Mouse (Mus musculus) C2C12 (cell line): ENCODE data around the gene Ror2. TPM values are rescaled to one million over a fixed set of nuclear protein-coding genes. Genes with fewer than 3 reads are reported as not detected.

Experiments used
- H3K27me3 ChIP-seq: one replicate; pipeline ENCODE4 v1.6.1; 2011; ENCODE audit not compliant: control insufficient read depth, insufficient read depth, insufficient read length
- H3K36me3 ChIP-seq: one replicate; pipeline ENCODE4 v1.6.1; 2011; ENCODE audit not compliant: control insufficient read depth, insufficient read depth
- H3K4me3 ChIP-seq: one replicate; pipeline ENCODE4 v1.5.1; 2011; ENCODE audit warnings: mild to moderate bottlenecking, control low read depth; ENCODE audit not compliant: poor library complexity, insufficient read depth, severe bottlenecking
- H3K79me2 ChIP-seq: one replicate; pipeline ENCODE4 v1.6.1; 2011; ENCODE audit not compliant: control insufficient read depth, insufficient read depth
- H3K79me3 ChIP-seq: one replicate; pipeline ENCODE4 v1.6.1; 2011; ENCODE audit warnings: low read depth, control low read depth
- H3ac ChIP-seq: one replicate; pipeline ENCODE3; 2011; ENCODE audit warnings: low read depth; ENCODE audit not compliant: control insufficient read depth, insufficient read length
- CEBPB ChIP-seq: IDR thresholded peaks from one replicate; pipeline ENCODE4 v1.6.1; 2011; ENCODE audit warnings: low read depth, mild to moderate bottlenecking, control low read depth, moderate library complexity
- CTCF ChIP-seq: IDR thresholded peaks from one replicate; pipeline ENCODE4 v1.5.1; 2011; ENCODE audit not compliant: control insufficient read depth, insufficient read depth, insufficient read length
- FOSL1 ChIP-seq: IDR thresholded peaks from one replicate; pipeline ENCODE4 v1.8.0; 2011; ENCODE audit warnings: mild to moderate bottlenecking, low read length; ENCODE audit not compliant: poor library complexity, insufficient read depth, severe bottlenecking
- MAX ChIP-seq: IDR thresholded peaks from one replicate; pipeline ENCODE4 v1.6.1; 2011; ENCODE audit warnings: mild to moderate bottlenecking, control low read depth
- MYOD1 ChIP-seq: IDR thresholded peaks from one replicate; pipeline ENCODE4 v1.6.1; 2011; ENCODE audit warnings: low read depth; ENCODE audit not compliant: control insufficient read depth, insufficient read length
- MYOG ChIP-seq: IDR thresholded peaks from one replicate; pipeline ENCODE4 v1.6.1; 2011; ENCODE audit not compliant: control insufficient read depth, insufficient read length; ENCODE audit errors: extremely low read depth
- USF1 ChIP-seq: IDR thresholded peaks from one replicate; pipeline ENCODE4 v1.6.1; 2011; ENCODE audit warnings: low read depth, mild to moderate bottlenecking, control low read depth, moderate library complexity
- polyA plus RNA-seq: library from polyadenylated mRNA; unstranded; fragments of >200 nt; fragmentation: generic; extraction: Trizol; gene quantifications from one replicate; pipeline ENCODE4 v1.2.1, GENCODE M21; 2012; ENCODE audit warnings: missing spikeins

Ror2 gene
- polyA plus RNA-seq, 1 experiment = 0.13 TPM

DNA sequence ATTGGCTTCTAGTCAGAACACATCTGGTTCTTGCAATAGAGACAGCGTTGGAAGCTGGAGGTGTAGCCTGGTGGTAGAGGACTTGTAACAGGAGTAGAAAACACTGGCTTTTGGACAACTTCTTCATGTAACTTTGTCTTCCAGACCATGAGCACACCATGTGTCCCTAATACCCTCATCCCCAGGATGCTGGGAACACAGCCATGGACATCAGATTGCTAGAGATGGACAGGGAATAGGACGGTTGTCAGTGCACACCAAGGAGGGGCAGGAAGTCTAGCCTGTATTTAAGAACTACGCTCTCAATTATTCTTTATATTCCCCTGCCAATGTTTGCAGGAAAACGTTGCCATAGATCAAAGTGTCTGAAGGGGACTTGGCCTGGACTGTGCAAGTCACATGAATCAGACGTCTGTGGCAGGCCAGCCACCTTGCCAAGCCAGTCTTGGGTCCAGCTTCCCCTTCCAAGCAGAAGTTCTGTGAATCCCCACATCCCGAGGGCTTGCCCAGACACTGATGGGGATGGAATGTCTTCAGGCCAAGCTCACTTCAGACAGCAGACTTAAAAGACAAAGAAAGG, 68.4 kb downstream of the Ror2 start:
- TF ChIP-seq CTCF (no peak), MAX (no peak), USF1 (no peak), MYOG (no peak), FOSL1 (no peak), CEBPB (no peak), MYOD1 (no peak)
- no peaks in the 10 kb centered on the region for H3K79me3 ChIP-seq
- H3K4me3 ChIP-seq = no peak overlapping the region
- no peak overlapping the region for H3ac ChIP-seq
- H3K27me3 ChIP-seq = peaks cover 35% of the 10 kb centered on the region
- no peaks in the 10 kb centered on the region for H3K36me3 ChIP-seq
- no peaks in the 10 kb centered on the region for H3K79me2 ChIP-seq

DNA sequence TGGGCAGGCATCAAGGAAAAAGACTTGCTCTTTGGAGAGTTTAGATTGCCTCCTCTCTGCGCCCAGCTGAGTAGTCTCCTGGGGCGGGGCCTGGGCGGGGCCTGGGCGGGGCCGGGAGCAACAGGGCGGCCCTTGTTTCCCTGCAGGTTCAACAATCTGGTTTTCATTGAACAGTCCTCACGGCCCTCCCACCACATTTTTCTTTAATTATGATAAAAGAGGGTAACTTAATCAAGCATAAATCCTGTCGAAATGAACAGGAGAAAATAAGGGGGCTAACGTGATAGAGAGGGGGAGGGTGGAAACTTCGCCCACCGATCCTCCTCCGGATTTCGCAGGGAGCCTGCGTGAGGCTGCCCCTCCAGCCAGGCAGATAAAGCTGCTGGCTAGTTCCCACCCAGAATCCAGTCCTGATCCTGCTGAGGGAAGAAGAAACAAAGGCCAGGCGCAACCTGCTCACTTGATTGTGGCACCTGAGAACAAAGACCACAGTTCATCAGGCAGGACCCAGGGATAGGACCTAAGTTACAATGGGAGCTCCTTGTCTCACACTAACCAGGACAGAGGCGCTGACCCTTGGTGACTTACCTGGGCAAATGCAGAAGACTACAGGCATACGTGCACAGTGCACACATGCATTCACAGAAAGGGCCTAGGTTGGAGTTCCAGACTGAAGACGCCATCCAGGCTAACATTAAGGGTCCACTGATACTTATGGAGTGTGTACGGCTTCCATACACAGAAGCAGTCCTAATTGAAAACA, 73.8 kb downstream of the Ror2 start:
- Histone ChIP-seq H3K27me3 (peaks cover 17% of the 10 kb centered on the region), H3K79me2 (no peaks in the 10 kb centered on the region), H3ac (no peak overlapping the region), H3K36me3 (no peaks in the 10 kb centered on the region), H3K79me3 (no peaks in the 10 kb centered on the region), H3K4me3 (no peak overlapping the region)
- TF ChIP-seq MAX = no peak
- TF ChIP-seq FOSL1 = no peak
- TF ChIP-seq CEBPB = no peak
- no peak for TF ChIP-seq USF1
- no peak for TF ChIP-seq CTCF
- TF ChIP-seq MYOG = no peak
- TF ChIP-seq MYOD1 = no peak

DNA sequence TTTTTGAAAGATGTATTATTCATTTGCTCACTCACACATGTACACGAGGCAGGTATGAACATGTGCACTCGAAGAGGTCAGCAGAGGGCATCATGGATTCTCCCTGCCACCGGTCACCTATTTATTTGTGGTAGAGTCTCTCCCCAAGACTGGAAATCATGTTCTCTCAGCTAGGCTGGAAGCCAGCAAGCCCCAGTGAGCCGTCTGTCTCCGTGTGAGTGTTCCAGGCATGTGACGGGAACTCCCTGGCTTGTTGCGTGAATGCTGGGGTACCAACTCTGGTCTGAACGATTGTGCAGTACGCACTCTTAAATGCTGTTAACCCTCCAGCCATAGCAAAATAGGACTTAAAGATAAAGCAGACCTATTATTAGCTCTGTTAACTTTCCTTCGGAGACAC, 77.4 kb downstream of the Ror2 start:
- Histone ChIP-seq H3K36me3 (no peaks in the 10 kb centered on the region), H3K79me2 (no peaks in the 10 kb centered on the region), H3K27me3 (peaks cover 21% of the 10 kb centered on the region), H3K79me3 (no peaks in the 10 kb centered on the region), H3ac (no peak overlapping the region), H3K4me3 (no peak overlapping the region)
- no peak for TF ChIP-seq MYOD1
- TF ChIP-seq FOSL1 = no peak
- TF ChIP-seq CTCF = no peak
- TF ChIP-seq MYOG = no peak
- no peak for TF ChIP-seq USF1
- no peak for TF ChIP-seq CEBPB
- TF ChIP-seq MAX = no peak

- TF ChIP-seq MYOG (no peak), FOSL1 (no peak), CEBPB (no peak), MAX (no peak), MYOD1 (no peak), CTCF (no peak), USF1 (no peak)
- no peaks in the 10 kb centered on the region for H3K79me3 ChIP-seq
- H3K36me3 ChIP-seq = no peaks in the 10 kb centered on the region
- H3K27me3 ChIP-seq = peaks cover 28% of the 10 kb centered on the region
- H3K4me3 ChIP-seq = no peak overlapping the region
- no peaks in the 10 kb centered on the region for H3K79me2 ChIP-seq
- H3ac ChIP-seq = no peak overlapping the region
Measured at GRCm38 (mm10) chr13:53205128-53205911, 80.6 kb downstream of the Ror2 start.

DNA sequence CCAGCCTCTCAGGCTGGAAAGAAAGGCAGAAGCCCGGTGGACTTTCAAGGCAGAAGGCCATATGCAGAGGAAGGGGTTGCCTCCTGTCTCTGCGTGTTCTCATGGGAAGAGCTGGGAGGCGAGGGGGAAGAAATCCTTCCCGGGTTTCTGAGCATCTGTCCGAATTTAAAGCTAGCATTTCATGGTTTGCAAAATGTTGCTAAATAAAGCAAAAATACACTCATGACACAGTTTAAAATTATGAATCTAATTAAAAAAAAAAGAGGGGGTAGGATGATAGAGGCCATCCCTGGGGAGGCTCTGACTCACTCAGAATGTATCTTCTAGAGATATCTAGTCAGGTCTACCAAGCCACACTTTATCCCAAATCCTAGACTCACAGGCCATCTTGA, 83.5 kb downstream of the Ror2 start:
- Histone ChIP-seq H3K4me3 (no peak overlapping the region), H3K79me2 (no peaks in the 10 kb centered on the region), H3ac (no peak overlapping the region), H3K36me3 (no peaks in the 10 kb centered on the region), H3K79me3 (no peaks in the 10 kb centered on the region), H3K27me3 (peaks cover 28% of the 10 kb centered on the region)
- TF ChIP-seq MYOG (no peak), CTCF (no peak)
